Mouse (Mus musculus) olfactory bulb, adult 2 months (tissue): ENCODE measurements around the gene Apon.

Experiments
- CTCF ChIP-seq: fragments of 200-500 bp; IDR thresholded peaks from 2 replicates; pipeline ENCODE4 v1.5.1; 2012; ENCODE audit warnings: low read depth, mild to moderate bottlenecking, low read length, moderate library complexity; ENCODE audit not compliant: insufficient read depth
- POLR2A ChIP-seq: fragments of 200-500 bp; IDR thresholded peaks from 2 replicates; pipeline ENCODE4 v1.6.1; 2012; ENCODE audit warnings: mild to moderate bottlenecking, low read depth, low read length, moderate library complexity; ENCODE audit not compliant: insufficient read depth

DNA sequence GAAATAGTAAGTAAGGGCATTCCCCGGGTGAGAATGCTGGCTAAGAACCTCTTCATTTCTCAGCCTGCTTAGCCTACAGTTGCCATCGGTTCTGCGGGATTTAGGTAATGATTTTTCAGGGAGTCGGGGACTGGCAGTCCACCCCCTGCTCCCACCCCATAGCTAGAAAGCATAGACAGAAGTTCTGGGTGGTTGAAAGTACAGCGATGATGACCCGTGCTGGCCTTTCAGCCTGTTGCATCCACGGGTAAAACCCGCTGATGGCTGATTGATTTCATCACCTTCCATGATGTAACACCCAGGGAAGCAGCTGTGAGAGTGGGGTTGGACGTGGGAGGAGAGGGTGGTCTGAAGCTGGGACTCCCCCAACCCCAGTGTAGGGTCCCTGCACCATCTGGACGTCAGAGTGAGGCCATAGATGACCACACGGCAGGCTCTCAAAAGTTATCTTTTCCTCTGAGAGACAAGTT is 44.8 kb downstream of the Apon start, which contains the start of gene Il23a:
- TF ChIP-seq CTCF = no peak
- TF ChIP-seq POLR2A = no peak
